Mouse (Mus musculus) kidney, postnatal 0 days (tissue): ENCODE measurements at regions not wholly inside any gene's neighbourhood (a gene's known extent, or its start where the extent isn't known, plus 50 kb on each side); places are given as distances from the start of the nearest gene placed in this dataset.

ENCODE experiments used
- ATAC-seq: fragments of 200-750 bp; cut with Nextera tagmentation; replicated peaks from 2 replicates; pipeline ENCODE4 v1.8.0; 2017; ENCODE audit warnings: low read depth, moderate number of reproducible peaks, moderate TSS enrichment, moderate library complexity; ENCODE audit not compliant: low FRiP score
- DNase-seq: peaks from one replicate; pipeline ENCODE4 v3.0.0-alpha.2; 2016; ENCODE audit warnings: low spot score
- H3K27ac ChIP-seq: fragments of 300-500 bp; sonication (generic); 2 replicates; pipeline ENCODE4 v1.5.1; 2014; ENCODE audit warnings: mild to moderate bottlenecking
- H3K27me3 ChIP-seq: fragments of 300-500 bp; sonication (generic); 2 replicates; pipeline ENCODE4 v1.6.1; 2014; ENCODE audit warnings: low read length, mixed read lengths; ENCODE audit not compliant: insufficient read depth
- H3K36me3 ChIP-seq: fragments of 300-500 bp; sonication (generic); 2 replicates; pipeline ENCODE4 v1.6.1; 2014; ENCODE audit warnings: low read length, mixed read lengths; ENCODE audit not compliant: insufficient read depth
- H3K4me1 ChIP-seq: fragments of 300-500 bp; sonication (generic); replicated peaks from 2 replicates; pipeline ENCODE4 v1.6.1; 2014; ENCODE audit warnings: antibody characterized with exemption, low read length, mixed read lengths; ENCODE audit not compliant: insufficient read depth
- H3K4me2 ChIP-seq: fragments of 300-500 bp; sonication (generic); 2 replicates; pipeline ENCODE4 v1.6.1; 2014; ENCODE audit warnings: mild to moderate bottlenecking, low read length, moderate library complexity, mixed read lengths
- H3K4me3 ChIP-seq: fragments of 300-500 bp; sonication (generic); replicated peaks from 2 replicates; pipeline ENCODE4 v1.5.1; 2014; ENCODE audit warnings: low read depth, low read length
- H3K9ac ChIP-seq: fragments of 300-500 bp; sonication (generic); 2 replicates; pipeline ENCODE4 v1.6.1; 2014; ENCODE audit warnings: low read depth, low read length
- H3K9me3 ChIP-seq: fragments of 300-500 bp; sonication (generic); replicated peaks from 2 replicates; pipeline ENCODE4 v1.6.1; 2016; ENCODE audit warnings: low read length, inconsistent platforms, mixed read lengths
- CTCF ChIP-seq: IDR thresholded peaks from 2 replicates; pipeline ENCODE4 v1.5.1; 2016; ENCODE audit warnings: antibody characterized with exemption, low read depth, mild to moderate bottlenecking, moderate library complexity
- WGBS: fragments of 180-500 bp; shearing (Covaris S2); extraction: QIAGEN DNeasy Blood & Tissue Kit; methylation state at CpG from one replicate; pipeline ENCODE4 v1.1.7; 2014; 5-methylcytosine and 5-hydroxymethylcytosine counted together

- no peak for TF ChIP-seq CTCF
- Histone ChIP-seq H3K4me2 (no peak overlapping the region), H3K27me3 (no peaks in the 10 kb centered on the region), H3K4me3 (no peak overlapping the region), H3K9ac (no peak overlapping the region), H3K9me3 (no peaks in the 10 kb centered on the region), H3K36me3 (no peaks in the 10 kb centered on the region), H3K27ac (no peak overlapping the region), H3K4me1 (no peaks in the 10 kb centered on the region)
- DNase-seq (no peak), ATAC-seq (no peak)
- WGBS, result 90% methylated on average over 2 of the region's 2 CpGs
These were observed 564.7 kb upstream of the Intu start for GRCm38 (mm10) chr3:39966390-39966789.

GRCm38 (mm10) chr3:39976937-39977336 is 554.1 kb upstream of the Intu start:
- H3K27ac ChIP-seq, result no peak overlapping the region
- DNase-seq, result no peak
- H3K9ac ChIP-seq, result no peak overlapping the region
- ATAC-seq, result no peak
- H3K4me1 ChIP-seq, result no peaks in the 10 kb centered on the region
- no peaks in the 10 kb centered on the region for H3K36me3 ChIP-seq
- H3K27me3 ChIP-seq, result no peaks in the 10 kb centered on the region
- WGBS, result 93% methylated on average over 2 of the region's 2 CpGs
- no peaks in the 10 kb centered on the region for H3K9me3 ChIP-seq
- no peak overlapping the region for H3K4me3 ChIP-seq
- no peak for TF ChIP-seq CTCF
- no peak overlapping the region for H3K4me2 ChIP-seq

- DNase-seq (no peak), ATAC-seq (no peak)
- no peaks in the 10 kb centered on the region for H3K4me1 ChIP-seq
- no peaks in the 10 kb centered on the region for H3K9me3 ChIP-seq
- H3K9ac ChIP-seq, result no peak overlapping the region
- no peak for TF ChIP-seq CTCF
- no peaks in the 10 kb centered on the region for H3K36me3 ChIP-seq
- WGBS, result 40% methylated on average over 3 of the region's 3 CpGs
- H3K27ac ChIP-seq, result no peak overlapping the region
- no peak overlapping the region for H3K4me3 ChIP-seq
- H3K4me2 ChIP-seq, result no peak overlapping the region
- no peaks in the 10 kb centered on the region for H3K27me3 ChIP-seq
These were observed 552.0 kb upstream of the Intu start for GRCm38 (mm10) chr3:39978916-39979679.

GRCm38 (mm10) chr3:39982656-39983055 is 548.4 kb upstream of the Intu start:
- H3K4me2 ChIP-seq, result no peak overlapping the region
- DNase-seq, result no peak

GRCm38 (mm10) chr3:39987710-39988109 is 543.4 kb upstream of the Intu start:
- DNase-seq, result no peak
- TF ChIP-seq CTCF, result no peak
- no peak overlapping the region for H3K9ac ChIP-seq
- no peaks in the 10 kb centered on the region for H3K9me3 ChIP-seq
- no peaks in the 10 kb centered on the region for H3K36me3 ChIP-seq
- no peak overlapping the region for H3K27ac ChIP-seq
- WGBS, result 73% methylated on average over 1 of the region's 1 CpGs
- no peaks in the 10 kb centered on the region for H3K27me3 ChIP-seq
- H3K4me3 ChIP-seq, result no peak overlapping the region
- no peak overlapping the region for H3K4me2 ChIP-seq
- H3K4me1 ChIP-seq, result no peaks in the 10 kb centered on the region
- no peak for ATAC-seq

More at GRCm38 (mm10) chr3:39982656-39983055, 548.4 kb upstream of the Intu start:
- H3K9me3 ChIP-seq, result no peaks in the 10 kb centered on the region
- no peaks in the 10 kb centered on the region for H3K36me3 ChIP-seq
- no peak overlapping the region for H3K4me3 ChIP-seq
- TF ChIP-seq CTCF, result no peak
- no peak overlapping the region for H3K27ac ChIP-seq
- no peak for ATAC-seq
- no peak overlapping the region for H3K9ac ChIP-seq
- no peaks in the 10 kb centered on the region for H3K4me1 ChIP-seq
- H3K27me3 ChIP-seq, result no peaks in the 10 kb centered on the region

GRCm38 (mm10) chr3:39998628-39999027 is 532.5 kb upstream of the Intu start:
- Histone ChIP-seq H3K27me3 (no peaks in the 10 kb centered on the region), H3K4me1 (no peaks in the 10 kb centered on the region), H3K27ac (no peak overlapping the region), H3K4me2 (no peak overlapping the region), H3K36me3 (no peaks in the 10 kb centered on the region), H3K9ac (no peak overlapping the region), H3K4me3 (no peak overlapping the region), H3K9me3 (no peaks in the 10 kb centered on the region)
- 49% methylated on average over 5 of the region's 5 CpGs for WGBS
- ATAC-seq (no peak), DNase-seq (peak; percentile 76)
- peak; percentile 75 for TF ChIP-seq CTCF

- DNase-seq (no peak), ATAC-seq (no peak)
- Histone ChIP-seq H3K4me3 (no peak overlapping the region), H3K27ac (no peak overlapping the region), H3K9ac (no peak overlapping the region), H3K27me3 (no peaks in the 10 kb centered on the region), H3K4me1 (no peaks in the 10 kb centered on the region), H3K4me2 (no peak overlapping the region), H3K36me3 (no peaks in the 10 kb centered on the region), H3K9me3 (no peaks in the 10 kb centered on the region)
- 100% methylated on average over 1 of the region's 1 CpGs for WGBS
- no peak for TF ChIP-seq CTCF
These were observed 531.2 kb upstream of the Intu start for GRCm38 (mm10) chr3:39999846-40000245.
